Mouse (Mus musculus) lung, adult 18-20 months (tissue): Measurements from ENCODE around the gene Esrrb.

Experiments
- DNase-seq, 2 experiments: peaks; one replicate each; pipeline ENCODE4 v3.0.0; 2022; ENCODE audit warnings: mixed read lengths in 2 of 2

Gene Esrrb

GRCm38 (mm10) chr12:86501728-86502127 lies 140.8 kb downstream of the Esrrb start:
- no peak for DNase-seq

- no peak for DNase-seq
These were observed 143.0 kb downstream of the Esrrb start for GRCm38 (mm10) chr12:86503921-86504320.

- no peak for DNase-seq
These were observed 143.4 kb downstream of the Esrrb start for GRCm38 (mm10) chr12:86504321-86504720.

DNA sequence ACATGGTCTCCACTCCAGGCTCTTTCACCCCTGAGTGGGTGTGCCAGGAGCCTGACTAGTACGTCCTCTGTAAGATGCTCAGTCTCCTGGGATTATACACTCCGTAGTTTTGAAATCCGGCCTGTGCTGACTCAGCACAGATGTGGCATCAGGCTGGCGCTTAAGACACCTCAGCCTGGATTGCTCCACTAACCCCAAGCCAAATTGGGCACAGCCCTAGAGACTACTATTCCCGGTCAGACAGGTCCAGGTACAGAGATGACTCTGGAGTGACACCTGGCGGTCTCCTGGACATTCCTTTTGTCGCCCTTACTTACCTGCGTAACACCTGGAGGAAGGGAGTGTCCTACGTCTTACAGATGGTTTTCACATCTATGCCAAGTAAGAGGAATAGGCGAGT lies 146.8 kb downstream of the Esrrb start:
- no peak for DNase-seq

GRCm38 (mm10) chr12:86508313-86508988 lies 147.5 kb downstream of the Esrrb start:
- no peak for DNase-seq

DNA sequence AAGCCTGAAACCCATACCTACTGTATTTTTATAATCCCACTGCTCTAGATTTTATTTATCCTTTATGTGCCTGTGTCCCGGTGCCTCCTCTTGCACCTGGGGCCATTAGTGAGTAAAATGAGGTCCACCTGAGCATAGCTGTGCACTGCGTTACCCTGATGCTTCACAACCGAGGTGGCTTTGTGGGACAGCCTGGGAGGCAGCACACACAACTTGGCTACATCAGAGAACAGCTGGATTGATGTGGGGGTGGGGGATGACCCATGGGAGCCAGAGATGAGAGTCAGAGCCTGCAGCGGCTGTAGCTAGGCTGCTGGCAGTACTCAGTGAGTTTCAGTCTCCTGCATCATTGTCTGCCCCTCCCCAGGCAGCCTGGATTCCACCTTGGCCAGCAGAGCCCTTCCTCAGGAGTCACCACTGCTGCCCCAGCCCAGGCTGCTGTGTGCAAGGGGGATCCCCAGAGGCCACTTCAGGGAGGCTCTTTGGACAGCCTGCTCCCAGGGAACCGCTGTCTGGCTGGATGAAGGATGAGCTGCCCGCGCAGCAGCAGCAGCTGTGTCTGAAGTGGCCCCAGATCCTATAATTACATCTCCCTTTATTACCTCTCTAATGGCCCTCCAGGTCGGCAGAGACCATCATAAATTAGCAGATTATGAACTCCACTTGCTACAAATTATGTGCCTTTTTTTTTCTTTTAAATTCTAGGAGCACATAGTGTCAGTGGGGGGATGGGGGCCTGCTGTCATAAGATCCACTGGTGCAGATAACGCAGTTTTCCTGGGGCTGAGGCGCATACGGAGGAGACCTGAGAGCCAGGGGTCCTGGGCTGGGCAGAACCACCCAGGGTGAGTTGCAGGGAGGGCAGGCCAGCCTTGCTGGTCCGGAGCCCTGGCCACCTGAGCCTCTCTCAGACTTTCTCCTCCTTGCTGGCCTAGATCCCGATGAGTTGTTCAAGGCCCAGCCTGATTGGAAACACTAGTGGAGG lies 148.7 kb downstream of the Esrrb start:
- no peak for DNase-seq

- DNase-seq = no peak
These were observed 151.4 kb downstream of the Esrrb start for GRCm38 (mm10) chr12:86512335-86512734.

GRCm38 (mm10) chr12:86513596-86513995 lies 152.7 kb downstream of the Esrrb start:
- no peak for DNase-seq

- no peak for DNase-seq
These were observed 155.7 kb downstream of the Esrrb start for GRCm38 (mm10) chr12:86516602-86517001.

GRCm38 (mm10) chr12:86517721-86518120 lies 156.8 kb downstream of the Esrrb start:
- DNase-seq = no peak

GRCm38 (mm10) chr12:86518746-86519145 lies 157.8 kb downstream of the Esrrb start:
- no peak for DNase-seq

DNA sequence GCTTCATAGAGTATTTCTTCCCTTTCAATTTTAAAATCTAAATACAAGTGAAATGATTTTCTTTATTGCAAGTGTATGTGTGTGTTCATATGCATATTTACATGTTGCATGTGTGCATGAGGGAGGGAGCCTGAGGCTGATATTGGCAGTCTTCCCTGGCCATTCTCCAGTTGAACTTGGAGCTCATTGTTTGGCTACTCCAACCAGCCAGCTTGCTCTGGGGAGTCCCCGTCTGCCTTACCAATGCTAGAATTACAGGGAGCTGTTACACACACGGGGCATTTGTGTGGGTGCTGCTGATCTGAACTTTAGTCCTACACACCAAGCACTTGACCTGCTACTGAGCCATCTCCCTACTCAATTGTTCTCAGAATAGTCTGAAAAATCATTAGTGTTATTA lies 173.4 kb downstream of the Esrrb start:
- DNase-seq = peak in 1 of 2 experiments; percentile 11

DNA sequence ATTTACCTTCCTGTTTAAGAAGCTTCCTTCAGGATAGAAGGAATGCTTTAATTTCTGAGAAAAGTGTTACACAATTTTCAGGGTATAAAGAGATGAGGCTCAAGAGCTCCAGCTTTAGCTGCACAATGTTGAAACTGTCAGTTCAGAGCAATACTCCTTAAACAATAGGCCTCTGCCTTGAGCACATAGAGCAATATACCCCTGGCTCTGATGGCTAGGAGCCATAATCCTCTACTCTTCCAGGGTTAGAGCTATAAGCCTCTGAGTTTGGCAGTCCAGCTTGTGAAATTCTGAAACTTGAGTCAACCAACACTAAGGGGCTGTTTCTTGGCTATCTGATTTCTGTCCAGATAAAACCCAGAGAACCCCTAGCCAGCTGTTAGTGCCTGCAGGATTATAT lies 176.9 kb downstream of the Esrrb start:
- no peak for DNase-seq

DNA sequence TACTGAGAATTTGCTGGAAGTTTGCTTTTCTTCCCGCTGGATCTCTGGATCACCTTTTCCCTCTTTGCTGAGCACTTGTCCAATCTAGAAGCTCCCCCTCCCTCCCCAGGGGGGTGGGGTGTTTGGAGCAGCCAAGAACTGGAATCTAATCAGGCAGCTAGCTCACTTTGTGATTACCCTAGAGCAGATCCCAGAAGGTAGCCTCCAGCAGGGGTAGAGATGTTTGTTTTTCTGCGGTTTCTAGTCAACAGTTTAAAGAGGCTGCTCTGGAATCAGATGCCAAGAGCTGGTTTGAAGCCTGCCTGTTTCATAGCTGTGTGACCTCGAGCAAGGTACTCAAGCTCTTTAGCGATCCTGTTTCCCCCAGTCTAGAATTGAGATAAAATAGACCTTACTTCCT lies 177.8 kb downstream of the Esrrb start:
- peak; percentile 42 to 64 for DNase-seq

- DNase-seq = no peak
These were observed 178.6 kb downstream of the Esrrb start for GRCm38 (mm10) chr12:86539511-86539910.

- DNase-seq = no peak
These were observed 186.9 kb downstream of the Esrrb start for GRCm38 (mm10) chr12:86547808-86548207.

GRCm38 (mm10) chr12:86553037-86553436 lies 192.1 kb downstream of the Esrrb start:
- no peak for DNase-seq

DNA sequence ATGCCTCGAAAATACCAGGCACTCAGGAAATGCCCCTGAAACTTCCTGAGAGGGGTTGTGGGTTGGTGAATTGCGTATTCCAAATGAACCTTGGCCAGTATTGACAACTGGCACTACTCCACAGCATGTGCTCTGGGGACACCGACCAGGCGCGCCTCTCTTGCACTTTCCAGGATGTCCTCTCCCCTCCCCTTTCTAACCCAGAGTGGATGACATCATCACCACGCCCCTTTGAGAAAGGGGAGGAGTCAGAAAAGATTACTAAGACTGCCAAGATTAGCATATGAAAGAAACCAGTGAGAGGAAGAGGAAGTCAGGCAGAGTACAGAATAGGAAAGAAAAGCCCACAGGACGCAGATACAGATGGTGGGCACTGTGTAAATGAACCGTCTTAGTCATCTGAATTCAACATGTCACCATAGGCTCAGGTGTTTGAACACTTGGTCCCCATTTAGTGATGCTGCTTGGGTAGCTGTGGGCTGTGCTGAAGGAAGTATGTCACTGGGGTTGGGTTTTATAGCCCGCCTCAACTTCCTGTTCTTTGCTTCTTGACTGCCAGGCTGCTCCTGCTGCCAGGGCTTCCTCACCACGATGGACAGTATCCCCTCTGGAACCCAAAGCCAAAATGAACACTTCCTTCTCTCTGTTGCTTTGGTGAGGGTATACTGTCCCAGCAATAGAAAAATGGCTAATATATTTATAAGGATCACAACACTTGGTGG lies 196.0 kb downstream of the Esrrb start:
- no peak for DNase-seq

DNA sequence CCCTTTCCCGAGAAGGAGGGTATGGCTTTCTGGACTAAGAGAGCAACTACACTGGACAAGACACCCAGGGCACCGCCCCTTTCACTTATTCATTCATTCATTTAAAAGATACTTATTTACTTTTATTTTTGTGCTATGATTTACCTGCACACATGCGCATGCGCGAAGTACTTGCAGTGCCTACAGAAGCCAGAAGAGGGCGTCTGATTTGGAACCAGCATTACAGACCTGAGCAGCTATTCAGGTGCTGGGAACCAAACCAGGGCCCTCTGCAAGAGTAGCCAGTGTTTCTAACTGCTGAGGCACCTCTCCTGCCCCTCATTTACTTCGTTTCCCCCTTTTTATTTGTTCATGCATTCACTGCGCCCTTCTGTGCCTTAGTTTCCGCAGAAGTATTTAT lies 198.0 kb downstream of the Esrrb start:
- DNase-seq = no peak

DNA sequence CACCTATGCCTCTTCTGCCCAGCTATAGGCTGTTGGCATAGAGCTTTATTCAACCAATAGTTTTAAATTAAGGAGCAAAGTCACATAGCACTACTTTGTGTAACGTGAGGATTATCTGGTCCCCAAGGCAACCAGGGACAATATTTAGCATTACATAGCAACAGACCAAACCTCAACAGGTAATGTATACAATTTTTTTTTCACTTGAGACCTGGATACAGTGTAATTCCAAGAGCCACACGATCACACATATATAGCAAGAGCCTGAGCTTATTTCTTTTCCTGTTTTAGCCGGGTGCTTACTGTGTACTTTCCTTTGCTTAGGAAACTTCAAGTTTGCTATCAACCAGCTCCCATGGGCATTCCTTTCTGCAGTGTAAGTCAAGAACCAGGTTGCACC lies 201.8 kb downstream of the Esrrb start:
- DNase-seq = no peak

DNA sequence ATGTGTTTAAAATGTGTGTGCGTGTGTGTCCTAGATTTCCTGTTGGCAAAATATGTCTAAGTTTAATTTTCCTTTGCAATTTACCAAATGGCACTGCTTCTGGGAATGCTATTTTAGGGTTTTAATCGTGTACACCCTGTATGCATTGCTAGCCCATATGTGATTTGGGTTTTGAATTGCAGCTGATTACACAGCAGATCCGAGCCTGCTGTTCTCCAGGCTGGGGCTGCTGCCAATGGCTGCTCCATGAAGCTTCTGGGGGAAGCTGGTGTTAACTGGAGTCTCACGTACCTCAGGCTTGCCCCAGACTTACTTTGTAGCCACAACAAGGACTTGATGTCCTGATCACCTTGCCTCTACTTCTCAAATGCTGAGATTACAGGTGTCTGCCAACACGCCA lies 205.1 kb downstream of the Esrrb start:
- DNase-seq = no peak
